Mouse (Mus musculus): ENCODE results near the gene Aldh8a1.
"Not testable (repeated sequence)": the region's sequence is repeated elsewhere in the genome, so short reads cannot be mapped to it uniquely, and the experiment has no call there.

Gene Aldh8a1

GRCm38 (mm10) chr10:21367481-21367880 is 9.6 kb upstream of the Aldh8a1 start:
- no peak for DNase-seq (ENCODE audit: low spot score in 2 of 2)

DNA sequence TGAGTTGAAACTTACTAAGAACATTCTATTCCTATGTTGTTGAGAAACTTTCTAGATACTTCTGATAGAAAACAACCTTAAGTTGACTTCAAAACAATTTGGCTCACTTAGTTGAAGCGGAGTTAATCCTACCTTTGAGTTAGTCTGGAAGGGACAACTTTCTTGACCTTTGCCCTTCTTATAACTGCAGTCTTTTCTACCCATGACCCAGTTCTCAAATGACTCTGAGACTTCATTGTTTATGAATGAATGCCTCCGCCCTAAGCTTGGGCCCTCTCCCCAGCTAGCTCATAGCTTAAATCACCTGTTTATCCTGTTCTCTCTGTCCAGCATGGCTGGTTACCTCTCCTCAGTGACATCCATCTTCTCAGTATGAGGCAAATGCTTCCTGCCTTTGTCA is 7.5 kb upstream of the Aldh8a1 start:
- DNase-seq (ENCODE audit: low spot score in 2 of 2): no peak

- no peak for DNase-seq (ENCODE audit: low spot score in 2 of 2)
Measured at GRCm38 (mm10) chr10:21372271-21372670, 4.8 kb upstream of the Aldh8a1 start.

- DNase-seq (ENCODE audit: low spot score in 2 of 2): no peak
Measured at GRCm38 (mm10) chr10:21378196-21378944, 1.3 kb downstream of the Aldh8a1 start.

GRCm38 (mm10) chr10:21382914-21383313 is 5.8 kb downstream of the Aldh8a1 start:
- DNase-seq (ENCODE audit: low spot score in 2 of 2): peak in 1 of 2 experiments; percentile 16

- no peak for DNase-seq (ENCODE audit: low spot score in 2 of 2)
Measured at GRCm38 (mm10) chr10:21385111-21385663, 8.1 kb downstream of the Aldh8a1 start.

DNA sequence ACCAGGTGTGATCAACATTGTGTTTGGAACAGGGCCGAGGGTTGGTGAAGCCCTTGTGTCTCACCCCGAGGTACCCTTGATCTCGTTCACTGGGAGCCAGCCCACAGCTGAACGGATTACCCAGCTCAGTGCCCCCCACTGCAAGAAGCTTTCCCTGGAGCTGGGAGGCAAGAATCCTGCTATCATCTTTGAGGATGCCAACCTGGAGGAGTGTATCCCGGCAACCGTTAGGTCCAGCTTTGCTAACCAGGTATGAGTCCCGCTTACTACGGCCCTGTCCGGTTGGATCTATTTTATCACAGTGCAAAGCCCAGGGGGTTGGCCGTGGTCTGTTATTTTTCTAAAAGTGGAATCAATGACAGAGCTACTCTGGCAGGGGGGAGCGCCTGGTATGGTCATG is 12.0 kb downstream of the Aldh8a1 start:
- no peak for DNase-seq (ENCODE audit: low spot score in 2 of 2)

DNA sequence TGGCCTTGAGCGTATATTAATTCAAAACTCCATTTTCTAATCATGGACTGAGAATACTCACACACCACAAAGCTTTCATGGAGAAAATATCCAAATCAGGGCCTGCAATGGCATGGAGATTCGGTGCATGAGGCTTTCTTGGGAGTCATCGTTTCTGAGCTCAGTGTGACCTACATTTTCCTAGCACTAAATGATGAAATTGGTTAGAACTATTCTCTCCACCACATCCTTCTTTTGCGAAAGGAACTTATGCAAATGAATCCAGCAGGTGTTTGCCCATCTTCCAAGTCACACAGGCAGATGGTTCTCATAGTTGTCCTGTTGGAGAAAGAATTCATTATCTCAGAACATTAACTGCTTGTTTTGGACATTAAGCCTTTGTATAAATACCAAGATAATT is 13.3 kb downstream of the Aldh8a1 start:
- DNase-seq (ENCODE audit: low spot score in 2 of 2): no peak

GRCm38 (mm10) chr10:21391286-21391685 is 14.2 kb downstream of the Aldh8a1 start:
- no peak for DNase-seq (ENCODE audit: low spot score in 2 of 2)

GRCm38 (mm10) chr10:21393390-21393789 is 16.3 kb downstream of the Aldh8a1 start:
- no peak for DNase-seq (ENCODE audit: low spot score in 2 of 2)

DNA sequence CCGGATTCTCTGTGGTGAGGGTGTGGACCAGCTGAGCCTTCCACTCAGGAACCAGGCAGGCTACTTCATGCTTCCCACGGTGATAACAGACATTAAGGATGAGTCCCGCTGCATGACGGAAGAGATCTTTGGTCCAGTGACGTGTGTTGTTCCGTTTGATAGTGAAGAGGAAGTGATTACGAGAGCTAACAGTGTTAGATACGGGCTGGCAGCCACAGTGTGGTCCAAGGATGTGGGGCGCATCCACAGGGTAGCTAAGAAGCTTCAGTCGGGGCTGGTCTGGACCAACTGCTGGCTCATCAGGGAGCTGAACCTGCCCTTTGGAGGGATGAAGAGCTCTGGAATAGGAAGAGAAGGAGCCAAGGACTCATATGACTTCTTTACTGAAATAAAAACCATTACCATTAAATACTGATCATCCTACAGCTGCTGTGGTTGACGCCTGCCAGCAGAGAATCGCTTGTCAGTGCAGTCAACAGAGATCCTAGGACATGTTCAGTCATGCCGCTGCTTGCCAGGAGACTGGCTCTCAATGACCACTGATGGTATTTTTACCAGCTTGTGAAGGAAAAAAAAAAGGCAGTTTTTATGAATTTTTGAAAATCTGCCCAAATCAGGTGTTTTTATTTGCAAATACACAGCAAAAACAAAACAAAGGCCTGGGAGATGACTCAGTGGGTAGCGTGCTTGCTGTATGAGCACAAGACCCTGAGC is 18.5 kb downstream of the Aldh8a1 start:
- no peak for DNase-seq (ENCODE audit: low spot score in 2 of 2)

DNA sequence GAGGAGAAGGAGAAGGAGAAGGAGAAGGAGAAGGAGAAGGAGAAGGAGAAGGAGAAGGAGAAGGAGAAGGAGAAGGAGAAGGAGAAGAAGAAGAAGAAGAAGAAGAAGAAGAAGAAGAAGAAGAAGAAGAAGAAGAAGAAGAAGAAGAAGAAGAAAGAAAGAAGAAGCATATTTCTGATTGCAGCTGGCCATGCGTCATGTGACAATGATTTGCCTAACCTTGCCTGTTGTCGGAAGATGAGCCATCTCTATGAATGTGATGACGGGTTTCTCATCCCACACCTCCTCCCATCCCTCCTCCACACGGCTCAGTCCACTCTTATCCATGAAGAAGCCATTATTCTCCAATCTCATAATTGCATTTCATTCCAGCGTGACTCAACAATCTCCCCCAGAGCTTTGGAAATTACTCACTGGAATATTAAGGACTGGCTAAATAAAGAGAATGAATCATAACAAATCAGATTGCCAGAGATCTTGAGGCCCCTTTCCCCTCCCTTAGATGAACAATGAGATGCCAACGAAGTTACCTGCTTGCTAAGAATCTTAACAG is 21.9 kb downstream of the Aldh8a1 start:
- DNase-seq (ENCODE audit: low spot score in 2 of 2): not testable (repeated sequence)

GRCm38 (mm10) chr10:21399622-21400021 is 22.5 kb downstream of the Aldh8a1 start:
- DNase-seq (ENCODE audit: low spot score in 2 of 2): no peak

DNA sequence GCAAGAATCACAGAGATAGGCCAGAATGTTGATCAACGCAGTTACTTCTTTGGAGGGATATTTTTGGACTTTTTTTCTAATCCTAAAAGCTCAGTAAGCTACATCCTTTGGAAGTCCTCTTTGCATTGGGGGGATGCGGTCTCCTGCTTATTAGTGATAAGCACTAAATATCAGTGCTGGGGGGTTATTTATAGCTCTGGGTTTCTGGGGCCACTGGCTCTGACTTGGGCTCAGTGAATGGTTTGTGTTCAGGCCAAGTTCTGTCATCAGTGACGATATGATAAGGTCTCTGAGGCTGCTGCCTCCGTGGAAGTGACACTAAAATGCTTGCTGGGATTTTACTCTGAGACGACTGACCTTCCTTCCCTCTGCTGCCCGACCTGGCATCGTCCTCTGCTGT is 22.9 kb downstream of the Aldh8a1 start:
- no peak for DNase-seq (ENCODE audit: low spot score in 2 of 2)

GRCm38 (mm10) chr10:21400453-21400852 is 23.4 kb downstream of the Aldh8a1 start:
- DNase-seq (ENCODE audit: low spot score in 2 of 2): no peak

DNA sequence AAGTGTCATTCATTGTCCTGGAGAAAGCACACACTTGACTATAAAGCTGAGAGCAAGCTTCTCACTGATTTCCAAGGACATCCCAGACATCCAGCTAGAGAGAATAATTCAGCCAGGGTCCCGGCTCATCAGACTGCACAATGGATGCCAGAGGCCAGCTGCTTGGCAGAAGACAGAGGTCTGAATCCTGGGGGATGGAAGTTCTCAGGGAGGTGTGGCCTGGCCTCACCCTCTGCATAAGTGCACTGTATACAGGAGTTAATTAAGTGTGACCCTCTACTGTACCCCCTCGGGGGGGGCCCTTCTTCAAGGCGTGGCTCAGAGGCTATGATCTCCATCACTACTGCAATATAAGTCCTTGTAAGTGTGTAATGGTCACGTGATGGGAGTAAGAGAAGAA is 24.2 kb downstream of the Aldh8a1 start:
- DNase-seq (ENCODE audit: low spot score in 2 of 2): no peak

GRCm38 (mm10) chr10:21404822-21405221 is 27.7 kb downstream of the Aldh8a1 start:
- DNase-seq (ENCODE audit: low spot score in 2 of 2): no peak

DNA sequence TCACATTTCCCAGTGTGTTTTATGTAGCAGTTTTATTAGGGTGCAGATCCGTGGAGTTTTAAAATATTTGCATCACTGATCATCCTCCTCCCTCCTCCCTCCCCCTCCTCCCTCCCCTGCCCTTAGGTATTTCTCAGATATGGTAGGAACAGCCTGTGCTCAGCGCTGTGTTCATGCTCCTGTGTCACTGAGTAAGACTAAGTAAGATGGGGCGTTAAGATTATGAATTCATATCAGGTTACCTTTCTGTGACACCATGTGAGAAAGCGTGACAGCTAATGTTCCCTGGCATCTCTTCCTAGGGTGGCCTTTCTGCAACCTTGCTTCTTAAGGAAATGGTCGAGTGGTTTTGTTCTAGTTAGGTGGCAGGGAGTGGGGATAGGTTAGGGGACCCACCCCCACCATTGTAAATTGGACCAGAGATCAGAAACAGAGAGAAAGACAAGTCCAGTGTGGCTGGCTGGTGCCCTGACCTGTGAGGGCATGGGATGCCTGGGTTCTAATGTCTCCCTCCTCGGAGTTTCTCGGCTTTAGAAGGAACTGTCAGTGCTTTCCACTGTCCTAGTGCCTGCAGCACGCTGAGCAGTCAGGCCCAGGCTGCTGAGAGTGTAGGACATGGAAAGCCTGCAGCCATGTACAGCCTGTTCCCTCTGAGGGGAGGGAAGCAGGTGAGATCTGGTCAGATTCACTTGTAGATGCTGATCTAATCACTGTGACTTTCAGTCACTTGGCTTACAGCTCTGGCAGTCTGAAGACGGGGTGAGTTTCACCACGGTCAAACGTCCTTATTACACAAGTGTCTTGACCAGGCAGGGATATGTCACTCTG is 28.8 kb downstream of the Aldh8a1 start:
- no peak for DNase-seq (ENCODE audit: low spot score in 2 of 2)

DNA sequence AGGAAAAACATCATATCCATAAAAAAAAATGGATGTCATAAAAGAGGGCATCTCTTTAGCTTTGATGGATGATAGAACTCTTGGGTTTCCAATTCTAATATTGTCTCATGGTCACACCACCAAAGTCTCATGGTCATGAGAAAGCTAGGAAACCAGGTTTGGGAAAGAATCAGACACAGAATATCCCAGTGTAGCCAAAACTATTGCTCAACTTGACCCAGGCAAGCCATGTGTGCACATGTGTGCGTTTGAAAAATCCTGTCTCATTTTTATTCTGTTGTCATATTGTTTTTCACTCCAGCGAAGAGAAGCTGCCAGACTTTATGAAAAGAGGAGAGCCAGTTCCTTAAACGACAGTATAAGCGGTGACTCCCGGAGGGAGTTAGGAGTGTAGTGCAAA is 33.6 kb downstream of the Aldh8a1 start:
- no peak for DNase-seq (ENCODE audit: low spot score in 2 of 2)

- no peak for DNase-seq (ENCODE audit: low spot score in 2 of 2)
Measured at GRCm38 (mm10) chr10:21411621-21412205, 34.6 kb downstream of the Aldh8a1 start.

- no peak for DNase-seq (ENCODE audit: low spot score in 2 of 2)
Measured at GRCm38 (mm10) chr10:21415031-21415430, 37.9 kb downstream of the Aldh8a1 start.

Data from cerebellum, postnatal 4 days (tissue).